Mouse (Mus musculus): ENCODE data around the gene Pemt. TPM values are rescaled to one million over a fixed set of nuclear protein-coding genes. Genes with fewer than 3 reads are reported as not detected.

The Pemt gene
- polyA plus RNA-seq, 1 experiment from 2014 or later, result 8.3 TPM

- Histone ChIP-seq H3K4me2 (replicated peaks; ENCODE audit: low read depth) (no peak overlapping the region), H3K27ac (replicated peaks) (no peak overlapping the region), H3K27me3 (ENCODE audit: control insufficient read depth, insufficient read depth, low read length) (no peaks in the 10 kb centered on the region), H3K4me3 (ENCODE audit: low read depth, low read length) (no peak overlapping the region), H3K9ac (ENCODE audit: low read length) (no peak overlapping the region), H3K9me3 (ENCODE audit: control insufficient read depth, low read length) (no peaks in the 10 kb centered on the region), H3K4me1 (replicated peaks; ENCODE audit: control insufficient read depth, insufficient read depth) (0 out of 2 replicates have a peak, but pooled peaks cover 2% of the 10 kb centered on the region), H3K36me3 (ENCODE audit: control insufficient read depth, insufficient read depth, low read length) (no peaks in the 10 kb centered on the region)
- TF ChIP-seq EP300 (optimal IDR thresholded peaks at IDR 0.05), result no peak
- no peak for TF ChIP-seq CTCF (IDR thresholded peaks at IDR 0.05; ENCODE audit: low read depth)
- no peak for DNase-seq (ENCODE audit: low spot score)
- 76% methylated on average over 1 of the region's 1 CpGs for WGBS
- ATAC-seq (ENCODE audit: low FRiP score, low TSS enrichment), result no peak
Measured at GRCm38 (mm10) chr11:59967765-59968164, 78.5 kb downstream of the Pemt start.

DNA sequence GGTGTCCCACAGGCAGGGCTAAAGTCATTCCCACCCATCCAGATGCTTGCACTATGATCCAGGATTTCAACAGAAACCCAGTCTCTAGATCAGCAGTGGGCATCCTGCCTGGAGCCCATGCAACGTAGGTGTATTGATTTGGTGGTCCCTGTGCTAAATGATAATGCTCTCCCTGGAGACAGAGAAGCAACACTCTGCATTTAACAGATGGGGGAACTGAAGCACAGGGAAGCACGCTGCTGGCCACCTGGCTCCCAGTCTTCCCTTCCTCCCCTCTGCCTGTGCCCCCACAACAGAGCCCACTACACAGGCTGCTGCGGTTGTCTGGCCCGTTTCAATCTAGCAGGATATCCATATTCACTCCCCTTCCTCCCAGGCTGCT, 80.2 kb downstream of the Pemt start:
- Histone ChIP-seq H3K27ac (replicated peaks) (no peak overlapping the region), H3K4me1 (replicated peaks; ENCODE audit: control insufficient read depth, insufficient read depth) (0 out of 2 replicates have a peak, but pooled peaks cover 2% of the 10 kb centered on the region), H3K4me2 (replicated peaks; ENCODE audit: low read depth) (no peak overlapping the region), H3K27me3 (ENCODE audit: control insufficient read depth, insufficient read depth, low read length) (no peaks in the 10 kb centered on the region), H3K9me3 (ENCODE audit: control insufficient read depth, low read length) (no peaks in the 10 kb centered on the region), H3K4me3 (ENCODE audit: low read depth, low read length) (no peak overlapping the region), H3K36me3 (ENCODE audit: control insufficient read depth, insufficient read depth, low read length) (peaks cover 6% of the 10 kb centered on the region), H3K9ac (ENCODE audit: low read length) (no peak overlapping the region)
- no peak for ATAC-seq (ENCODE audit: low FRiP score, low TSS enrichment)
- DNase-seq (ENCODE audit: low spot score), result no peak
- TF ChIP-seq EP300 (optimal IDR thresholded peaks at IDR 0.05) (no peak), CTCF (IDR thresholded peaks at IDR 0.05; ENCODE audit: low read depth) (no peak)
- 52% methylated on average over 4 of the region's 4 CpGs for WGBS

DNA sequence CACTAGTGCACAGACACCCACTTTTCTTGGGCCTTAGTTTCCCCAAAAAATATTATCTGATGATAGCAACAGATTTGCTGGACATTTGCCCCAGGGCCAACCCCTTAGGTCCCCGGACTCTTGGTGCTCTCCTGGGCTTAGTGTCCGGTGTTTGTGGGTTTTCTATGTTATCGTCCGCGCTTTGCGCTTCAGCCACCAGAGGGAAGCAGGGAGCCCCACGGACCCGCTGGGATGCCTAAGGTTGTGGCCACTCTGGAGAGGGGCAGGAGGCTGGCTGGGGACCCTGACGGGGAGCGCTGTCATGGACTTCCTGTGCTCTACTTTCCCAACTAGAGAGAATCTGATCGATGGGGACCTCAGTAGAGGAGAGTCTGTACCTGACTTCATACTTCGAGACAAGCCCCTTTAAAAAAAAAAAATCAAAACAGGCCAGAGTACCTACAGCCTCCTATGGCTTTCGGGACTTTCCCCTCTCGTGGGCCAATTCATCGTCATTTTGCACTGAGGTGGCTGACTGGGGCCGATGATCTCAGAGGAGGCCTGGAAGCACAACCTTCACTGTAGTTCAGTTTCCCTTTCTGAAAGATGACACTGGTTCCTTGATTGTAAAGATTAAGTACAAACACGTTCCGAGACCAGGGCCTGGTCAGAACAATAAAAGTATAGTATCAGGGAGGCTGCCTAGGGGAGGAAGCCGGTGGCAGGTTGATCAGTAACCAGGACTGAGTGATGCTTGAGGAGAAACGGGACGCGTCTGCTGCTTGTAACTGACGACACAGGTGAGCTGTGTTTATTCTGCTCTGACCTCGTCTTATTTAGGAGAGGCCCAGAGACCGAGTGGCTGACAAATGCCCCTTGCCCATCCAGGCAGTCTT, 80.8 kb downstream of the Pemt start:
- H3K27ac ChIP-seq (replicated peaks), result peak overlapping the region; percentile 83
- peak overlapping the region; percentile 46 for H3K4me3 ChIP-seq (ENCODE audit: low read depth, low read length)
- DNase-seq (ENCODE audit: low spot score) (peak; percentile 83), ATAC-seq (ENCODE audit: low FRiP score, low TSS enrichment) (peak; percentile 84)
- H3K9ac ChIP-seq (ENCODE audit: low read length), result peak overlapping the region; percentile 52
- H3K27me3 ChIP-seq (ENCODE audit: control insufficient read depth, insufficient read depth, low read length), result no peaks in the 10 kb centered on the region
- TF ChIP-seq EP300 (optimal IDR thresholded peaks at IDR 0.05) (no peak), CTCF (IDR thresholded peaks at IDR 0.05; ENCODE audit: low read depth) (peak; percentile 97)
- 0 out of 2 replicates have a peak, but pooled peaks cover 2% of the 10 kb centered on the region for H3K4me1 ChIP-seq (replicated peaks; ENCODE audit: control insufficient read depth, insufficient read depth)
- H3K4me2 ChIP-seq (replicated peaks; ENCODE audit: low read depth), result peak overlapping the region; percentile 92
- peaks cover 9% of the 10 kb centered on the region for H3K36me3 ChIP-seq (ENCODE audit: control insufficient read depth, insufficient read depth, low read length)
- no peaks in the 10 kb centered on the region for H3K9me3 ChIP-seq (ENCODE audit: control insufficient read depth, low read length)
- 17% methylated on average over 25 of the region's 25 CpGs for WGBS

- ATAC-seq (ENCODE audit: low FRiP score, low TSS enrichment) (peak; percentile 93), DNase-seq (ENCODE audit: low spot score) (peak; percentile 92)
- H3K4me3 ChIP-seq (ENCODE audit: low read depth, low read length), result peak within 1 kb of the TSS; percentile 46
- peak within 1 kb of the TSS; percentile 83 for H3K27ac ChIP-seq (replicated peaks)
- H3K4me1 ChIP-seq (replicated peaks; ENCODE audit: control insufficient read depth, insufficient read depth), result 0 out of 2 replicates have a peak, but pooled peaks cover 2% of the 10 kb centered on the region
- H3K36me3 ChIP-seq (ENCODE audit: control insufficient read depth, insufficient read depth, low read length), result peaks cover 9% of the 10 kb centered on the region
- no peaks in the 10 kb centered on the region for H3K9me3 ChIP-seq (ENCODE audit: control insufficient read depth, low read length)
- TF ChIP-seq EP300 (optimal IDR thresholded peaks at IDR 0.05) (no peak), CTCF (IDR thresholded peaks at IDR 0.05; ENCODE audit: low read depth) (no peak)
- no peaks in the 10 kb centered on the region for H3K27me3 ChIP-seq (ENCODE audit: control insufficient read depth, insufficient read depth, low read length)
- WGBS, result 0% methylated on average over 28 of the region's 28 CpGs
- H3K9ac ChIP-seq (ENCODE audit: low read length), result peak within 1 kb of the TSS; percentile 52
- H3K4me2 ChIP-seq (replicated peaks; ENCODE audit: low read depth), result peak within 1 kb of the TSS; percentile 92
Measured at GRCm38 (mm10) chr11:59964818-59965217, 81.5 kb downstream of the Pemt start, which contains the start of gene Rasd1. Rasd1 (minus strand) TSS chr11:59964944.

DNA sequence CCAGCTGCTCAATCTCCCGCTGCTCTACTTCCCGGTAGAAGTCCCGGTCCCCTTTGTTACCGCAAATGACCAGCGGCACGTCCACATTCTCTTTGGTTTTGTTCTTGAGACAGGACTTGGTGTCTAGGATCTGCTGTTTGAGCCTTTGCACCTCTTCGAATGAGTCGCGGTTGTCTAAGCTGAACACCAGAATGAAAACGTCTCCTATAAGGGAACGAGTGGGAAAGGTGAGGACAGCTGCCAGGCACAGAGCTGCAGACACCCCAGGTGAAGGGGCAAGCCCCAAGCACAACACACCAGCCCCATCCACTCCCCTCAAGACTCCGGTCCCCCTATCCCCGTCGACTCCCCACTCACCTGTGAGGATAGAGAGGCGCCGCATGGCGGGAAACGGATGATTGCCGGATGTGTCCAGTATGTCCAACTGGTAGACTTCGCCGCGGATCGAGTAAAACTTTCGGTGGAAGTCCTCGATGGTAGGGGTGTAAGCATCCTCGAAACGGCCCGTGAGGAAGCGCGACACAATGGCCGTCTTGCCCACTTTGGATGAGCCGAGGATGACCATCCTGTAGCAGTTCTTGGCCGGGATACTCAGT, 82.0 kb downstream of the Pemt start:
- Histone ChIP-seq H3K4me2 (replicated peaks; ENCODE audit: low read depth) (peak overlapping the region; percentile 92), H3K4me3 (ENCODE audit: low read depth, low read length) (peak overlapping the region; percentile 46), H3K27me3 (ENCODE audit: control insufficient read depth, insufficient read depth, low read length) (no peaks in the 10 kb centered on the region), H3K9ac (ENCODE audit: low read length) (peak overlapping the region; percentile 52), H3K36me3 (ENCODE audit: control insufficient read depth, insufficient read depth, low read length) (peaks cover 9% of the 10 kb centered on the region), H3K4me1 (replicated peaks; ENCODE audit: control insufficient read depth, insufficient read depth) (0 out of 2 replicates have a peak, but pooled peaks cover 2% of the 10 kb centered on the region), H3K9me3 (ENCODE audit: control insufficient read depth, low read length) (no peaks in the 10 kb centered on the region), H3K27ac (replicated peaks) (peak overlapping the region; percentile 83; the same call in 1 of the 2 replicates)
- TF ChIP-seq EP300 (optimal IDR thresholded peaks at IDR 0.05), result no peak
- TF ChIP-seq CTCF (IDR thresholded peaks at IDR 0.05; ENCODE audit: low read depth), result no peak
- WGBS, result under 1% methylated on average over 33 of the region's 33 CpGs
- ATAC-seq (ENCODE audit: low FRiP score, low TSS enrichment) (no peak), DNase-seq (ENCODE audit: low spot score) (peak; percentile 33)
